Mouse (Mus musculus) embryo, embryonic 10.5 days (tissue): ENCODE data around the gene Gnaz.

Experiments used
- DNase-seq: peaks from one replicate; pipeline ENCODE4 v3.0.0-alpha.2; 2015; ENCODE audit warnings: low spot score

Gene Gnaz

GRCm38 (mm10) chr10:75061341-75062188, 94.6 kb downstream of the Gnaz start:
- DNase-seq: peak; percentile 34

- no peak for DNase-seq
Observed at GRCm38 (mm10) chr10:75062189-75062561, 95.2 kb downstream of the Gnaz start.

DNA sequence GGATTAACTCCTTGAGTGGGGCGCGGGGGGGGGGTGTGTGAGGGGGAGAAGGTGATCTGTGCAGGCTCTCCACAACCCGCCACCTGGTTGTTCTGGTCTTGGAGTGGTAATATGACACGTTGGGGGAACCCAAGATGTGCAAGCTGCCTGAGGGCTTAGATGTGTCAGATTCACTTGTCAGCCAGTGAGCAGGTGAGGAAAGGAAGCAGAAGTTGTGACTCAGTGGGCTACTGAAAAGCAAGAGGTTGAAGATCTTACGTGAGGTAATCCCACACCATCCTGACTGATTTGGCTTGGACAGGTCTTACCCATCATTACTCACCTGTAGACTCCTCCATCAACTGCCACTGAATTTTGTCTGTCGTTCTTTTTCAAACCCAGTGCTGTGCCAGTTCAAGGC, 95.6 kb downstream of the Gnaz start:
- DNase-seq: no peak

GRCm38 (mm10) chr10:75063301-75063965, 96.5 kb downstream of the Gnaz start:
- no peak for DNase-seq

DNA sequence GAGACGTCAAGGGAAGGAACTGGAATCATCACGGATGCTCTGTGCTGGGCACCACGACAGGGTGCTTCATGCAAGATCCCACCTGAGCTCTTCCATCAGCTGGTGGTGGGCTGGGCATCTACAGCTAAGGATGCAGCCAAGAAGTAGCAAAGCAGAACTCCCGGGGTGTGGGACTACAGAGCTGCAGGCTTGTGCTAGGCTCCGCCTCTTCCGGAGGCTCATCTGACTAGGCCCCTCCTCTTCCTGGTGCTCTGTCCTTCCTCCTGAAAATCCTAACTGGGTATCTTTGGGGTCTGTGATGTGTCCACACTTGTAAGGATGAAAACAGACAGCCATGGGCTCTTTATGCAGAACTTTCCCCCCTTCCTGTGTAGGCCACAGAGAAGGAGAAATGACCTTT, 98.7 kb downstream of the Gnaz start:
- no peak for DNase-seq
